Mouse (Mus musculus) adrenal gland, adult 2 months (tissue): Measurements from ENCODE around the gene Cdc42ep5. TPM values are rescaled to one million over a fixed set of nuclear protein-coding genes. Genes with fewer than 3 reads are reported as not detected.
A peak's percentile ranks its signal among the peaks of the same experiment; 100 is the strongest.

ENCODE experiments used
- DNase-seq: peaks from one replicate; pipeline ENCODE4 v3.0.0; 2021
- polyA plus RNA-seq: library from polyadenylated mRNA; depleted of rRNA; stranded (reverse); fragments of >200 nt; gene quantifications from 2 replicates; pipeline ENCODE4 v1.2.3, GENCODE M21; 2012; rRNA removed
- total RNA-seq, 2 experiments: library from RNA; stranded (reverse); gene quantifications; 2 replicates each; pipeline ENCODE4 v1.2.3; 2021

The Cdc42ep5 gene
- total and polyA plus RNA-seq, 3 experiments = 26.1 to 108 (median 36.9) TPM

DNA sequence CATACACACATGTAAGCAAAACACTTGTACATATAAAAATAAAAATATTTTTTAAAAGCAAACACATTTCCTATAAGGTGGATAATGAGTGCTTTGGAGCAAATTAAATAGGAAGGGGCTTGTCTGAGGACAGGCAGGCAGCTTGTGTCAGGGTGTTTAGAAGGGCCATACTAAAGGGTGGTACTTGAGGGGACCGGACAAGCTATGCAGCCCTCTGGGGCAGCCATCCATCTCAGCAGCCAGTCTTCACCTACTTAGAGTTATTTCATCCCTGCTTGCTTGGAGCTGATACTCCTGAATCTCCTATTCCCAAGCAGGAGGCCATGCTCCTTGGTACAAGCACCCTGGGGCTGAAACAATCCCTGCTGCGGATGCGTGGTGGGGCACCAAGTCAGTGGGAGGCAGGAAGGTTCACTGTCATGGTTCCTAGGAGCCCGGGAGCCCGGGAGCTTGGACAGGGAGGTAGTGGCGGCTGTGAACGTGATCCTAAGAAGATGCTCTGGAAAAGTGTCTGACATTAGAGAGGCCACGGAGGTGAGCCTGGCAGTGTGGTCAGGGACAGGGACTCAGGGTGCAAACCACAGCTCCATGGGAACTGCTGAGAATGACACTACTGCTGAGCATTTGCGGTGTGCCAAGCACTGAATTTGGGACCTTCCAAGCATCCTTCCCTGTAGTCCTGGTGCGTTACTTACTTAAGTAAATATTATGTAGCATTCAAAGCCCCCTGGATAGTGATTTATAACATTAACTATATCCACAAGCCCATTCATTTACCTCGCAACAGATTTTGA, 37.5 kb downstream of the Cdc42ep5 start:
- DNase-seq = no peak

DNA sequence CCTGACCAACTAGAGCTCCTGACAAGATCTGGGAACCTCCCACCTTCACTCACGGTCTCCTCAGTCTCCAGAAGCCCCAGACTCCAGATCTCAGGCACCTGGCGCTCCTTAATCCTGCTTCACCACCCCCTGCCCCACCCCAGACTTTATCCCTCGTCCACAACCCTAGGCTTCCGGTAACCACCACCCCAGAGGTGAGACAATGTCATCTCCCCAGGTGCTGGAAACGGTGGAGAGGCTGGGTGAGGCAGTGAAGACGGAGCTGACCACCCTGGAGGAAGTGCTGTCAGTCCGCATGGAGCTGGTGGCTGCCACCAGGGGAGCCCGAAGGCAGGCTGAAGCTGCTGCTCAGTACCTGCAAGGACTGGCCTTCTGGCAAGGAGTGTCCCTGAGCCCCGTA, 39.4 kb downstream of the Cdc42ep5 start:
- no peak for DNase-seq

GRCm38 (mm10) chr7:4124856-4125255, 39.8 kb downstream of the Cdc42ep5 start:
- no peak for DNase-seq

GRCm38 (mm10) chr7:4124315-4124759, 40.3 kb downstream of the Cdc42ep5 start:
- peak; percentile 41 for DNase-seq

DNA sequence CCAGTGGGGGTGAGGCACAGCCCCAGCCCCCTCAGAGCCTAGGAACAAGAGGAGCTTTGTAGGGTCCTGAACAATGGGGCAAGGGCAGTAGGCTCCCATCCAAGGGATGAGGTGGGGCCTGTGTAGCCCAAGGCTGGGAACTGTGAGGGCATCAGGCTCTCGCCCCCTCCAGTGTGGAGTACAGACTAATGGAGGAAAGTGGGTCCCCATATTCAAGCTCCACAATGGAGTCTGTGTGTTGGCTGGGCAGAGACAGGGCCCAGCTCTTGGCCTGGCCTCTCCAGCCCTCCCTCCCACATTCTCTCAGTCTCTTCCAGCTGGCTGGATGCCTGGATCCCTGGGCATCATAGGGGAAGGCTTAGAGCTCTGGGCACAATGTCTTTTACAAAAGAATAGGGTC, 40.9 kb downstream of the Cdc42ep5 start:
- no peak for DNase-seq

GRCm38 (mm10) chr7:4122783-4123182, 41.9 kb downstream of the Cdc42ep5 start:
- DNase-seq = no peak

- no peak for DNase-seq
Measured at GRCm38 (mm10) chr7:4122076-4122768, 42.4 kb downstream of the Cdc42ep5 start.

DNA sequence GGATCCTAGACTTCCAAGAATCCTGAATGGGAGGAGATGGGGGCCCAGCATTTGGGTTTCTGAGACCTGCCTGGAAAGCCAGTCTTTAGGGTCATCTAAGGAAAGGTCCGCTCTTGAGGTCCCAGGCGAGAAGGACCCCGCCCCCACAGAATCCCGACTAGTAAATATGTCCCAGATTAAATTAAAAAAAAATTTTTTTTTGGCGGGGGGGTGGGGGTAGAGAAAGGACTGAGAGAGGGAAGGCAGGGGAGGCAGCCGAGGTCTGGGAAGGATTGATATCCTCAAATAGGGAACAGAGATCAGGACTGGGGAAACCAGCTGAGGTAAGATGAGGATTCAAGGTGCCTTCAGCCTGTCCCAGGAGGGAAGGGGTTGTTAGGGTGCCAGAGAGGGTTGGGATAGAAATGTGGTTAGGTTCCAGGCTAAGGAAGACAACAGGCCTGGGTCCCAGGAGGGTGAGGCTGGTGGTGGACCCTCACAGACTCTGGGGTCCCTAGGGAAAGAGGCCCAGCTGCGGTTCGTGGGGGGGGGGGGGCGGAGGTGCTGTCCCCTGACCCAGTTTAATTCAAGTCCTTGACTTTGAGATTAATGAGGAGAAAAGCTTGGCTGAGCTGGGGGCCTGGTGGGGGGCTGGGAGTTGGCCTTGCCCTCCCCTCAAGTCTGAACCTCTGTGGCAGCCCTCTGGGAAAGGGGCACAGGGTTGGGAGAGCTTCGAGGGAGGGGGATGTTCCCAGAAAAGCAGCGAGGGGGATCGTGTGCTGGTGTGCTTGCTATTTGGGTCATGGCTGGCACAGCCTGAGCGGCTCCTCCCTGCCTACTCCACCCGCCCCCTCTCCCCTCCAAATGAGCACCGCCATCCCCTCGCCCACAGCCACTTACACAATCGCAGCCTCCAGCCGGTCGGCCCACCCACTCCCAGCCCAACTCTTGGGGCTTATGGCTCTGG, 44.4 kb downstream of the Cdc42ep5 start:
- no peak for DNase-seq

DNA sequence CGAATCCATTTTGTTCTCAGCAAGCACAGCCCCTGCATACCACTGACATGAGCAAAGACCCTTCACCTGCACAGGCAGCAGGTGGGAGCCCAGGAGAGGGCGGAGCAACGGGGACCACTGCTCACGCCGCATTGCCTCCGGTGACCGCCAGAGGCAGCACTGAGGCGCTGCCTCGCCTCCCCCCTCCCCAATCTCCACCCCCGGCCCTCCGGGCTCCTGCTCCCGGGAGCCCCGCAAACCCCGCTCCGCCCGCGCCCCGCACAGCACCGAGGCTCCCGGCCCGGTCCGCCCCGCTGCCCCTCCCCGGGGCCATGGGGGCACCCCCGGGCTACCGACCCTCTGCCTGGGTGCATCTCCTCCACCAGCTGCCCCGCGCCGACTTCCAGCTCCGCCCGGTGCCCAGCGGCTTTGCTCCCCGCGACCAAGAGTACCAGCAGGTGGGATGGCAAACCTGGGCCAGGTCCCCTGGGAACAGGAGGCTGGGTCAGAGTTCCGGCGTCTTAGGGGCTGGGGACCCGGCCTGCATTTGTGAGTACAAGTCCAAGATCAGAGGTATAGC, 45.2 kb downstream of the Cdc42ep5 start, which contains the start of gene Ttyh1:
Gene Ttyh1 (plus strand): TSS at position 65 of the 559 bp plus-strand sequence.
- no peak for DNase-seq

DNA sequence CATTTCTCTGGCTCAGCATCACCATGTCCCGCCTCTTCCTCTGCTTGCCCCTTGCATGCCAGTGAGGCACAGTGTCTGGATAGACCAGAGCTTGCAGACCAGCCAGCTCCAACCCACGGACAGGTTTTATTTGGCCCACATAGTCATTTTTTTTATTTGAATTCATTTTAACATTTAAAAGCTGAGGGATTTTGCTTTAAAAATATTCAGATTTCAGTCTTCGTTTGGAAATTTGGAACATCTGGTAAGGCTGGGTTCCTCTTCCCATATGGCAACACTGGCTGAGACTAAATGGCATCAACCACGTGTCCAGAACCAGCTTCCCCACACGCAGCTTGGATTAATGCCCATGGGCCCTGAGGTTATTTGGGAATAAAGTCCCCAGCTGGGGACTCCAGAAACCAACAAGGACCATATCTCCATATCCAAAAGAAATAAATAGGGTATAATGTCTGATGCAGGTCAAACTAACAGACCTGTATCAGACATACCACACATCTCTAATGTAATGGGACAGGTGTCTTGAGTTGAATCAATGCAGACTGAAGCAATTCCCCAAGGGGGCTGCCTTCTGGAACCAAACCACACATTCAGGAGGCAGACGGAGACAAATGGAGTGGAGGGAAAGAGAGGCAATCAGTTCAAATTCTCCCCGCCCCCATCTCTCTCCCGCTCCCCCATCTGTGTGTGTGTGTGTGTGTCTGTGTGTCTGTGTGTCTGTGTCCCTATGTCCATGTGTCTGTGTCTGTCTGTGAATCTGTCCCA, 47.4 kb downstream of the Cdc42ep5 start:
- no peak for DNase-seq

- DNase-seq = no peak
Measured at GRCm38 (mm10) chr7:4111766-4112165, 52.9 kb downstream of the Cdc42ep5 start.

DNA sequence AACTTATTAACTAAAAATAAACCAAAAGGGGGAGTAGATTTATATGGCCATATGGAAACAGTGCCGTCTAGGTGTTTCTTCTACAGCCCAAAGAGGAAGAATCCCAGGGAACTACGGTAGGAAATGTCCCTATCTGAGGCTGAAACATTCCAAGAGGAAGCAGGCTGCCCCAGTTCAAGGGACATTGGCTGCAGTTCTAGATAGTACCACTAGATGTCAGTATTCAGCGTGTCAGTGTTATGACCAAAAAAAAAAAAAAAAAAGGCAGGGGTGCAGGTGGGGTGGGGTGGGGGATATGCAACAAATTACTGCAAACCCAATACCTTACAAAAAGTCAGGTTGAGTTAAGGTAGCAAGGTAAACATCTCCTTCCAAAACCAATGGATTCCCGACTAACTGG, 61.2 kb downstream of the Cdc42ep5 start:
- DNase-seq = no peak

Other genes starting within 250 kb of the Cdc42ep5 start
- gene Lilra6, start 249.4 kb downstream of the Cdc42ep5 start, total RNA-seq = under 1 TPM; 0.38 to 0.49 TPM
- gene Lilra6, start 249.4 kb downstream of the Cdc42ep5 start, polyA plus RNA-seq = 0.24 and 0.33 TPM in 2 replicates
- 1 to 10 TPM; 2.1 to 4.6 TPM for gene Lair1, start 101.7 kb downstream of the Cdc42ep5 start, total RNA-seq
- gene Lair1, start 101.7 kb downstream of the Cdc42ep5 start, polyA plus RNA-seq = 3.0 and 3.8 TPM in 2 replicates
- gene Ttyh1, start 45.5 kb downstream of the Cdc42ep5 start, total RNA-seq = 1 to 10 TPM; 1.5 to 3.4 TPM
- gene Ttyh1, start 45.5 kb downstream of the Cdc42ep5 start, polyA plus RNA-seq = 13.3 and 24.3 TPM in 2 replicates
- 100 to 1,000 TPM in 1 of 2 experiments, 10 to 100 TPM in 1; 80.7 to 112 TPM for gene Leng8, start 27.8 kb downstream of the Cdc42ep5 start, total RNA-seq
- gene Leng8, start 27.8 kb downstream of the Cdc42ep5 start, polyA plus RNA-seq = 446 and 516 TPM in 2 replicates
- 1 to 10 TPM; 8.7 to 9.6 TPM for gene Leng9, start 14.5 kb downstream of the Cdc42ep5 start, total RNA-seq
- 13.4 and 14.8 TPM in 2 replicates for gene Leng9, start 14.5 kb downstream of the Cdc42ep5 start, polyA plus RNA-seq
- gene Lilra5, start 72.9 kb upstream of the Cdc42ep5 start, total RNA-seq = 1 to 10 TPM; 3.0 to 4.7 TPM
- 0.39 and 0.49 TPM in 2 replicates for gene Lilra5, start 72.9 kb upstream of the Cdc42ep5 start, polyA plus RNA-seq
- gene Ncr1, start 172.9 kb upstream of the Cdc42ep5 start, total RNA-seq = under 1 TPM; 0.20 to 0.45 TPM
- not detected in 2 replicates for gene Ncr1, start 172.9 kb upstream of the Cdc42ep5 start, polyA plus RNA-seq
- under 1 TPM in 1 of 2 experiments, not detected in 1; 0.40 TPM for gene Gp6, start 232.9 kb upstream of the Cdc42ep5 start, total RNA-seq
- gene Gp6, start 232.9 kb upstream of the Cdc42ep5 start, polyA plus RNA-seq = not detected in 2 replicates